Mouse (Mus musculus) erythroid progenitor cell, adult 5-6 weeks (primary cell): ENCODE measurements around the gene Cox4i1. TPM values are rescaled to one million over a fixed set of nuclear protein-coding genes. Genes with fewer than 3 reads are reported as not detected.
"Not testable (repeated sequence)": the region's sequence is repeated elsewhere in the genome, so short reads cannot be mapped to it uniquely, and the experiment has no call there.

Experiments used
- ATAC-seq: replicated peaks from 2 replicates; pipeline ENCODE4 v1.8.0; 2016; ENCODE audit warnings: moderate number of reproducible peaks, mild to moderate bottlenecking, moderate TSS enrichment, inconsistent platforms; ENCODE audit not compliant: poor library complexity, low FRiP score, severe bottlenecking
- total RNA-seq, 2 experiments: library from RNA; stranded (forward) in 1 of 2; stranded (reverse) in 1 of 2; fragments of 150-400 nt in 1 of 2; fragments of 186-747, 209-891 nt in 1 of 2; gene quantifications; 2 replicates each; pipeline versions ENCODE4 v1.2.3 to v1.2.4; 2015 to 2017; ENCODE audit warnings: low replicate concordance in 2 of 2

The Cox4i1 gene
- total RNA-seq, 2 experiments from 2014 or later, result 156 to 392 TPM

GRCm38 (mm10) chr8:120656322-120657052, 11.5 kb upstream of the Cox4i1 start:
- ATAC-seq, result no peak

GRCm38 (mm10) chr8:120657415-120657814, 10.6 kb upstream of the Cox4i1 start:
- ATAC-seq, result no peak

DNA sequence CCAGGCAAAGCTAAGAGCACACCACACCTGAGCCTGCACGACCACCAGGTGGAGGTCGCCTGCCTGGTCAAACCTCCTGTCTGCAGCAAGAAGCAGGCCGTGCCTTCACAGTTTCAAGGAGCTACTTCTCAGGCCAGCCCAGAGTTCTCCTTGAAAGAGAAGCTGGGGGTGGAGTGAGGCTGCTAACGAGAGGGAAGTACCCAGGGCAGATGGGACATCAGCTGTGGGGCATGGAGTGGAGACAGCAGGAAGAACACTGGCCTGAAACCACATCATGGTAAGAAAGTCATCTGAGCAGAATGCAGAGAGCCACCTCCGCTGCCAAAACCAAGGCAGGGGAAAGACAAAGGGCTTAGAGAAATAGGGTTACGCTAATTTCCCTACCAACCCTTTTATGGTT, 3.5 kb upstream of the Cox4i1 start:
- ATAC-seq, result no peak

DNA sequence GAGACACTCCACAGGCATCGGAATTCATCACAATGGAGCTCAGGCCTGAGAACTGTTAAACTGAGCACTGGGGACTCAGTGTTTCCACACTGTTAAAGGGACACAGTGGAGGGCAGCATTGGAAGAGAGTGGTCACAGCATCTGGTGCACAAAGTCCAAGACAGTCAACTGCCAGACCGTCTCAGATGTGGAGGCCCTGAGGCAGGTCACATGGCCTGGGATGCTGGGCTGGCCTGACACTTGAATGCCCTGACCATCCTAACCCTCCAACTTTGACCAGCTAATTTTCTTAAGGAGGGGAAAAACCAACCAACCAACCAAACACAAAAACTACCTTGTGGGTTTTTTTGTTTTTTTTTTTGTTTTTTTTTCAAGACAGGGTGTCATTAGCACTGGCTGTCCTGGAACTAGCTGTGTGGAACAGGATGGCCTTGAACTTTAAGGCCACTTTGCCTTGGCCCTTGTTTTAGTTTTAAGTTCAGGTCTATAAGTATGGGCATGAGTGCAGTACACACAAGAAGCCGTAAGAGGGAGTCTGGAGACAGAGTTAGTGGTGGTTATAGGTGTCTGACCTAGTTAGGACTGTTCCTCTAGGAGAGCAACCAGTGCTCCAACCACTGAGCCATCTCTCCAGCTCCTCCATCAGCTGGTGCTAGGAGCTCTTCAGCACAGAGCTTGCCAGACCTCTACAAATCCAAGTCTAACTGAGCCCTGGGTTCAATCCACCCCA, 2.1 kb upstream of the Cox4i1 start:
- peak; percentile 47 for ATAC-seq

DNA sequence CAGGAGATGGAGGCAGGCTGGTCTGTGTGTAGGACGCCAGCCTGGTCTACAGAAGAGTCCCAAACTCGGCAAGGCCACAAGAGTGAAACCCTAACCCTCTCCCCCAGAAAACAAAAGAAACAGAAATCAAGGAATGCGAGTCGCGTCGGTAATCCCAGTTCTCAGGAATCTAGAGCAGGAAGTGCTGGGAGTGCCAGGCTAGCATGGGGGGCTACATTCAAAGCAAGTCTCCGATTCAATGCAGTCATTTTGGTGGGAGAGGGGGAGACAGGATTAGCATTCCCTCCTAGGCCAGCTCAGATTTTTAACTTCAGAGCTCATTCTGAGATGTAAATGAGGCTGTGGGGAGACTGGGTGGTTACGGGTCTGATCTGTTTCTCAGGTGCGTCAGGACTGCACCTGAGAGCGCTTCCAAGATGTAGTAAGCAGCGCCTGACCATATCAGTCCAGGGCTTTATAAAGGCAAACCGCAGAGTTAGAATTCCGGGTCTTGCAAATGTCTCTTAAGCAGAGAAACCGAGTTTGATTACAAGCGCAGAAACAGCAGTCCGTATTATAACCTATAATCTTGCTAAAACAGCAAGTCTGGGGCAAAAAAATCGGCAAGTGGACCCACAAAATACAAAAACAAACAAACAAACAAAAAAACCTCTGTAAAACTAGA, 1.1 kb upstream of the Cox4i1 start:
- ATAC-seq, result no peak

DNA sequence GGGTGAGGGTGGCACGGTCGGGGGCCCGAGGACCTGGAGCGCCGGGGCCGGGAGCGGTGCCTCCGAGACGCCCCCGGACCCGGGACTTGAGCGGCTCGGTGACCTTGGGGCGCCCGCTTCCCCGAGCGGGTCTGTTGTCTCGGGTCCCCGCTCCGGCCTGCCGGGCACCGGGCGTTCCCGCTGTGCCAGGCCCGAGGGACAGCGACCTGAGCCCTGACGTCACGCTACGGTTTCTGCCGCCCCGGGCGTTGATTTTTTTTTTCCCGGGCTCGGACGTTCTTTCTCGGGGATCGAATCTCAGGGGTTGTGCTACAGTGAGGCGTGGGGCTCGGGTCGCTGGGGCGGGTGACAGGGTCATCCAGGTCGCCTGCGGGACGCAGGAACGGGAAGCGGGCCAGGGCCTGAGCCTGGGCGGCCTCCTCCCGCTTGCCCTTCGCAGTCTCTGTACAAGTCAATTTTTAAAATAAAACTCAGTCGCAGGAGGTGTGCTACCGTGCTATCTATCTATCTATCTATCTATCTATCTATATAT, 418 bp downstream of the Cox4i1 start, which contains the start of gene Emc8:
TSS of gene Emc8 (minus strand) at position 200 of the 532 bp plus-strand sequence.
- peak; percentile 50 for ATAC-seq

- ATAC-seq, result no peak
These were observed 3.8 kb downstream of the Cox4i1 start for GRCm38 (mm10) chr8:120671775-120672174.

GRCm38 (mm10) chr8:120672626-120673229, 4.7 kb downstream of the Cox4i1 start:
- no peak for ATAC-seq

- no peak for ATAC-seq
These were observed 5.3 kb downstream of the Cox4i1 start for GRCm38 (mm10) chr8:120673298-120673697.

- no peak for ATAC-seq
These were observed 7.7 kb downstream of the Cox4i1 start for GRCm38 (mm10) chr8:120675718-120676117.

DNA sequence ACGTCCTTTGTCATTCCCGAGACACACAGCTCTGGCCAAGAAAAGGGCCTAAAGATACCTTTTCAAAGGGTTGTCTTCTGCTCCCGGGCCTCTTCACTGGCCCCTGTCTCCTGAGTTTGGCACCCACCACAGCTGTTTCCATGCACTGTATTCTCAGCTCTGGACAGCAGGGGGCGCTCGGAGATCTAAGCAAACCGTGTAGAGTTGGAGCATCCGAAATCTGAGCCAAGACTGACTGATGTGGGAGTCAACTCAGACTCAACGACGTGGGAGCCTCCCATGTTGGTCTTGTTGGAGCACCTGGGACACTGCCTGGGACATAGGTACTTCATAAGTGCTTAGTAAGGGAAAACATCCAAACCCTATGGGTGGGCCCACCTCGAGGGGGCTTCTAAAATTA, 10.4 kb downstream of the Cox4i1 start:
- peak; percentile 74 for ATAC-seq

DNA sequence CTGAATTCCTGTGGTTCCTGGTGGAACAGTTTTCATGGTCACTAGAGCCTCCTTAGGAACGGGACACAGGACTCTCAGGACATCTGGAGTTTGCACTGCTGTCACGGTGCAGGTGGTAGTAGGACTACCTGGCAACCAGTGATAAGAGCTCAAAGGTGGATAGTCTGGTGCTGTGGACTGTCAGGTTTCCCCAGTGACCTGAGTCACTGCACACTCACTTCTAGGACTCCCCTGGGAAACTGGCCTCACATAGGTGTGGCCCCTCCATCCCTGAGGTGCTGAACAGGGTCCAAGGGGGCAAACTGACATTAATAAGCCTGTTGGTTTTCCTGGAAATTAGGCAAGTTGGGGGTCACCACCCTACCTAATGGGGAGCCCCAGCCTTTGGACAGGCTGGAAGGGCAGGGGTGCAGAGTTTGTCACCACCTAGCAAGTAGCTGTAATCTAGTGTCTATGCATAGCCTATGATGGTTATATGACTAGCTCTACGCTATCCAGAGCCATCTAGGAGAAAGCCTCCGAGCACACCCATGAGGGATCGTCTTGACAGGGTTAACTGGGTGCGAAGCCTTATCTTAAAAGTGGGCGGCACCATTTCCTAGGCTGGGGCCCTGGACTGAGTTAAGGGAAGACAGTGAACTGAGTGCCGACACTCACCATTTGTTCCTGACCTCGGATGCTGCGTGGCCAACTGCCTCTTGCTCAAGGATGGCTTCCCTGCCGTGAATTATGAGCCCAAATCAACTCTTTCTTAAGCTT, 11.8 kb downstream of the Cox4i1 start:
- ATAC-seq, result no peak

DNA sequence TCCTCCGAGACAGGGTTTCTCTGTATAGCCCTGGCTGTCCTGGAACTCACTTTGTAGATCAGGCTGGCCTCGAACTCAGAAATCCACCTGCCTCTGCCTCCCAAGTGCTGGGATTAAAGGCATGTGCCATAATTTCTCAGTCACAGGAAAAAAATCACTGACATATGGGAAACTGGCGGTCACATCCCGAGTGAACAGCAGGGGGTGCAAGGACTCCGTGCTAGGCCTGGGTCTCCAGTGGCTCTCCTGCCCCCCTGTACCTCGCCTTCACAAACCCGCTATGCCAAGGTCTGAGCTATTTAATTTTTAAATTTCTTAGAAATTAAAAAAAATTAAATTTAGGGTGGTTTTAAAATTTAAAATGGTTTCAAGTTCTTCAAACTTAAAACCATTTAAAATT, 12.4 kb downstream of the Cox4i1 start:
- ATAC-seq, result not testable (repeated sequence)

DNA sequence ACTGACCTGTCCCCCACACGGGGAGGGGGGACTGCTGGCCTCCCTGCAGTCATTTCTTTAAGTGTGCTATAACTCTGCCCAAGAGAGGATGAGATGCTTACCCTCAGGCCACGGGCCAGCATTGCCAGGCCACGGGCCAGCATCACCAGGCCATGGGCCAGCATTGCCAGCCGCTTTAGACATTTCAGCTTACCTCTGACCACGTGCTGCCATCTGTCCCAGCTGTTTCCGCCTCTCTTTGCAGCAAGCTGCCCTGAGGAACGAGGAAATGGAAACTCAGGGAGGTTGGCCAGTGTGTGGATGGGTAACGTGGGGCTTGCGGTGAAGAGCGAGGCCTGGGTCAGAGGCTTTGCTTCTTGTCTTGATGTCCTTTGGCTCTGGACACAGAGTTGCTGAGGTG, 13.1 kb downstream of the Cox4i1 start:
- no peak for ATAC-seq

GRCm38 (mm10) chr8:120683602-120684001, 15.6 kb downstream of the Cox4i1 start:
- peak; percentile 47; the same call in 1 of the 2 replicates for ATAC-seq

DNA sequence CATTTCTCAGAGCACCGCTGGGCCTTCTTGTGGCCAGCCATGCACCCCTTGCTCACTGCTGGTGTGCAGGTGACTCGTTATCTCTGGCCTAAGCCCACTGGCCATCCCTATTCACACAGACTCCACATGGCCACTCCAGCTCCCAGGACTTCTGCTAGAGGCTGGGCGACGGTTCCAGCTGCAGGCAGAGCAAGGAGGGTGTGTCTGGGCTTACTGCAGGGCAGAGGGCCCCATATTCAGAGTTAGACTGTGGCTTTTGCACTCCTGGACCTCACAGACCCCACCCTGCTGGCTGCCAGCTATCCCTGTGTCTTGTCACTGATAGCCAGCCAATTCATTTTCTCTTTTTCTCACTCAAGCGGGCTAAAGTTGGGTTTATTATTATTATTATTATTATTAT, 16.1 kb downstream of the Cox4i1 start:
- no peak for ATAC-seq

GRCm38 (mm10) chr8:120685097-120685496, 17.1 kb downstream of the Cox4i1 start:
- no peak for ATAC-seq

DNA sequence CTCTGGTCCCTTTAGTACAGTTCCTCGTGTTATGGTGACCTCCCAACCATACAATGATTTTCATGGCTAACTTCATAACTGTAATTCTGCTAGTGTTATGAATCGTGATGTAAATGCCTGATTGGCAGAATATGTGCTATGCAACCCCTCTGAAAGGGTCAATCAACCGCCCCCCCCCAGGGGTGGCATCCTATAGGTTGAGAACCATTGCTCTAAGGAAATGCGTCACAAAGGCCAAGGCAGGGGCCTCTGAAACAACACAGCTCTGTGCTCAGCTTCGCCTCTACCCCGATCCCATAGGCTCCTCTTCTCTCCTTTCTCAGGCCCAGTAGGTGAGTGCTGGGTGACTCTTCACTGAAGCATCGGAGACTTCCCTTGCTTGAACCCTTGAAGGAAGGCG, 17.6 kb downstream of the Cox4i1 start:
- no peak for ATAC-seq

DNA sequence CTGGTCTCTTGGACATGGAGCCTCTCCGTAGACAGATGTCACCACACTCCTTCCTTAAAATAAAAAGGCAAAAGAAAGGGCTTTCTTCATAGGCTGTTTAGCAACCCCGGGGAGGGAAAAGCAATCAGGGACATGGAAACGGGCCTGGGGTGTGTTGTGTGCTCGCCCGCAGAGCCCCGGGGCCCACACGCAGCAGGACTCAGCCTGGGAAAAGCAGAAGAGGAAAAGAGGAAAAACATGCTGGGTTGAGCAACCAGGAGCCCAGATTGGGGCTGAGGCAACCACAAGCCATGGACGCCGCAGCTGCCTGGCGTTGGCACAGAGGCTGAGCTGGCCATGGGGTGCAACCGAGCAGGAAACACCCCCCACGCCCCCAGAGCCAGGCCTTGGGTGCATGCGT, 18.0 kb downstream of the Cox4i1 start:
- no peak for ATAC-seq
